Mouse (Mus musculus): Measurements from ENCODE around the gene Gm28374.
"Not testable (repeated sequence)": the region's sequence is repeated elsewhere in the genome, so short reads cannot be mapped to it uniquely, and the experiment has no call there.

Gm28374 gene

DNA sequence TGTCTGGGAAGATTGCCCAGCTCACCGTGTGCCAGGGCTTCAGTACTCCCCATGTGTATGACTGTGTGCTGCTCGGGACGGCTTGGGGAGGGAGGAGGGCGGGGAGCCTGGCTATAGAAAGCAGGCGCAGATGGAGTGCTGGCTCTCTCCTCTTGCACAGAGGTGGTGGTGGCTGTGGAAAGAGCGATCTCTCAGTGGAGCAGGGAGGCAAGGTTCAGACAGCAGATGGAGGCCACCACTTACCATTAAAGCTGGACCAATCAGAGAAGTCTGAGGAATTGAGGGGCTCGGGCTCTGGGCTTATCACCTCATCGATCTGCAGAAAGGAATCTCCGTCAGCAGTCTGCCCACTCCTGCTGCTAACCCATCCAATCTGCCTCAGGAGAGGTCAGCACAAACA is at the start of gene Gm28374:
TSS of gene Gm28374 (minus strand) at position 101 of the 400 bp plus-strand sequence.
- DNase-seq (ENCODE audit: low spot score): no peak

DNA sequence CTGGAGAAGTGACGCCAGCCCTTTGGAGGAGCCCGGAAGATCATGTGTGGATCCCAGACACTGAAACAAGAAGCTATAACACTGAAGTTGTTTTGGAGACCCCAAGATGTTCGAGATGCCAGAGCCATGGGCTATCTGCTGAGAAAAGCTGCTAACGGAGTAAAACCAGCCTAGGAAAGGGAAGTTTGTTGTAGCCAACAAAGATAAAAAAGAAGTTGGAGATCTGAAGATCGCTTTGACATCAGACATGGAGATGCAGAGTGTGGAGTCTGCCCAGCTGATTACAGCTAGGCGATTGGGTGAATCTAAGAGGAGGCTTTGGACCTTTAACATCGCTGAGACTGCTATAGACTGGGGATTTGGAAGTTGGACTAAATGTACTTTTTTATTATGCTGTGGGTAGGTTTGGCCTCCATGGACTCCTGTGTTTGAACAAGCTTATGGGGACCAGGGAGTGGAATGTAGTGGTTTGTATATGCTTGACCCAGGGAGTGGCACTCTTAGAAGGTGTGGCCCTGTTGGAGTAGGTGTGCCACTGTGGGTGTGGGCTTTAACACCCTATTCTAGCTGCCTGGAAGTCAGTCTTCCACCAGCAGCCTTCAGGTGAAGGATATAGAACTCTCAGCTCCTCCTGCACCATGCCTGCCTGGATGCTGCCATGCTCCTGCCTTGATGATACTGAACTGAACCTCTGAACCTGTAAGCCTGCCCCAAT is 48.5 kb upstream of the Gm28374 start:
- DNase-seq (ENCODE audit: low spot score): not testable (repeated sequence)

DNA sequence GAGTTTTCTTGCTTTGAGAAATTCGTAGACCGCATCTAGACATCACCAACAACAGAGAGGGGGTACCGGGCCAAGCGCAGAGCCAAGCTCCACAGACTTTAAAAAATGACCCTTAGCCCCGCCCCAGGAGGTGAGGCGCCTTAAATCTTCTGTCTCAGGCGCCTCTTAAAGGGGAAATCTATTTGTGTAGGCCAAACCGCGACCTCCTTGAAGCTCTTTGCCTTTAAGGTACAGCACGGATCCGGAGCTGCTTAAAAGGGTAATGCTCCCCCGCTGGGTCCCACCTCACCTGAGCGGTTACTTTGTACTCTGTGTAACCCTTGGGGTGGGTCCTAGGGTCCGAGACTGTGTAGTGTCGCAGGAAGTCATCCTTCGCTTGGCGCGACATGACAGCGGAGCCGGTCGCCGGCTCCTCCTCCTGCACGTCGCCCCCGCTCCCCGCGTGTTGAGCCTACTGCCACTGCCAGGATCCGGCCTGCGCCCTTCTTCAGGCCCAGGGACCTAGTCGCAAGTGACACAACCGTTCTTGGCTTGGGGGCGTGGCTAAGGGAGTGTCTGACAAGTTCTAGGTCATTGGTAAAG is 45.8 kb upstream of the Gm28374 start, which contains the start of gene Snx15:
TSS of gene Snx15 (minus strand) at position 545 of the 582 bp plus-strand sequence.
- DNase-seq (ENCODE audit: low spot score): peak; percentile 96

DNA sequence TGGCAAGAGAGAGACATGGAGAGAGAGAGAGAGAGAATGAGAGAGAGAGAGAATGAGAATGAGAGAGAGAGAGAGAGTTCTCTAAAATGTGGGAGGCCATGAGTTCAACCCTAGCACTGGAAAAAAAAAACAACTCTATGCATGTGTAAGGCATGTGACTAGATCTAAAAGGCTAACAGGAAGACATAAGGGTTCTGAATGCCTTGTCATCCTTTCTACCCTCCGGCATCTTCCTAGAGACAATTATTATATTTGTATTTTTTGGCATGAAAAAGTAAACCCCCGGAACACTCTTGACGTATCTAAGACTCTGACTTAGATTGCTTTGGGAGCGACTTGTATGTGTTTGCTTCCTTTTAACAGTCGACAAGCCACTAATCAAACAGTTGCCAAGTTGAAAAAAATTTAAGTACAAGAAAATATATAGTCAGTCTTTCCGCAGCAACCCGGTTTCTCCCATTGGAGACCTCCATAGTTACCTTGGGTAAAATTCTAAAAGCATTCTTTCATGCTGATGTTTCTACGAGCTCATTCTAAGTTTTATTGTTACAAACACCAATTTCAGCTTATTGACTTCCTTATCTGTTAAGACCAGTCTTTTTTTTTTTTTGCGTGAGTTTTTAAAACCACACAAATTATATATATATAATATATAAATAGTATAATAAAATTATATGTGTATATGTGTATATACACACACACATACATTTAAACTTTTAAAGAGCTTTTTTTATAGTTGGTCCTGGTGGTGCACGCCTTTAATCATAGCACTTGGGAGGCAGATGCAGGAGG is 44.9 kb upstream of the Gm28374 start:
- no peak for DNase-seq (ENCODE audit: low spot score)

DNA sequence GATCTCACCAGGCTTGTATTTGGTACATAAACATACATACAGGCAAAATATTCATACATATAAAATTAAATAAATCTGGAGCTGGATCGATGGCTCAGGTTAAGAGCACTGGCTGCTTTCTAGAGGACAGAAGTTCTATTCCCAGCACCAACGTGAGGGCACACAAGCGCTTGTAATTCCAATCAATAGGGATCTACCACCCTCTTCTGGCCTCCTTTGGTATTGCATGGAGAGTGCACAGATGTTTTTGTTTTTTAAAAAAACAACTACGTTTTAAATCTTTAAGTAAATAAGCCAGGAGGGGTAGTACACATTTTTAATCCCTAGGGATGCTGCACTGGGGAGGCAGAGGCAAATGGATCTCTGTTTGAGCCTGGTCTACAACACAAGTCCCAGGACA is 44.2 kb upstream of the Gm28374 start:
- peak; percentile 77 for DNase-seq (ENCODE audit: low spot score)

DNA sequence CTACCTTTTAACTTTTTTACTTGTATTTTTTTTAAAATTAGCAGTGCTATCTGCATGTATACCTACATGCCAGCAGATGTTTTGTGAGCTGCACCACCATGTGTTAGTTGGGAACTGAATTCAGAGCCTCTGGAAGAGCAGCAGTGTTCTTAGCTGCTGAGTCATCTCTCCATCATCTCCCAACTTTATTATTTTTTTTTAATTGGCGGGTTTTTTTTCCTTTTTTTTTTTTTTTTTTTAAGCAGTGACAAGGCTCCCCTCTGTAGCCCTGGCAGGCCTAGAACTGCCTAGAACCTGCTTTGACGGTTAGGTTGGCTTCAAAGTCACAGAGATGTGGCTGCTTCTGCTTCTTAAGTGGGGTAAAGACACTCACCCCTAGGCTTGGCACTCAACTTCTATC is 42.8 kb upstream of the Gm28374 start:
- DNase-seq (ENCODE audit: low spot score): no peak

DNA sequence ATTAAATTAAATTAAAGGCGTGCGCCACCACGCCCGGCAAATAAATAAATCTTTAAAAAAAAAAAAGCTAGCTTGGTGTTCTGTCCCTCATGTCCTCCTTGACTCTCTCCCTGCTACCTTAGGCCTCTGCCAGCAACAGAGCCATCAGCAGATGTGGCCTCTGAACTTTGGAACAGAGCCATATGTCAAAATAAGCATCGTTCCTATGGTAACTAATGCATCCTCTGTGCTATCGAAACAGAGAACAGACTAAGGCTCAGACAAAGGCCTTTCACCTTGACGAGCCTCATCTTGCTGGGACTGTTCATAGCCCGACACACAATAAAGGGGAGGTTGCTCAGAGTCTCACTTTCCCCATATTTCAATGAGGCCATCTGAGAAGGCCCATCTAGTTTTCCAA is 41.3 kb upstream of the Gm28374 start:
- DNase-seq (ENCODE audit: low spot score): no peak

DNA sequence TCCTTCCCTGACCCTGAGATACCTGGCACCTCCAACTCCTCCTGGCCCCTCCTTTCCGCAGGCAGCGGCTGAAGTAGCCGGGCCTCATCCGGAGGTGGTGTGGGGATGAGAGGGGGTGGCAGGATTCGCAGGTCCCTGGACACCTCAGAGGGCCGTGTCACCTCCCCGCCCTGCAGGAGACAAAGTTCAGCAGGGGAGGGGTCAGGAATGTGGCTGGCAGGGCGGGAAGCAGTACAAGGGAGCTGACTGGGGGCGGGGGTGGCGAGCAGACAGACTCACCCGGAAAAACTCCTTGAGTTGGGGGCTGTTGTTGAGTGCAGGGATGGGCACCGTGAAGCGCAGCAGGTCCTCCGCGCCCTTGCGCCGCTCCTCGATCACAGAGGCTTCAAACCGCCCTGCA is 39.7 kb upstream of the Gm28374 start:
- no peak for DNase-seq (ENCODE audit: low spot score)

DNA sequence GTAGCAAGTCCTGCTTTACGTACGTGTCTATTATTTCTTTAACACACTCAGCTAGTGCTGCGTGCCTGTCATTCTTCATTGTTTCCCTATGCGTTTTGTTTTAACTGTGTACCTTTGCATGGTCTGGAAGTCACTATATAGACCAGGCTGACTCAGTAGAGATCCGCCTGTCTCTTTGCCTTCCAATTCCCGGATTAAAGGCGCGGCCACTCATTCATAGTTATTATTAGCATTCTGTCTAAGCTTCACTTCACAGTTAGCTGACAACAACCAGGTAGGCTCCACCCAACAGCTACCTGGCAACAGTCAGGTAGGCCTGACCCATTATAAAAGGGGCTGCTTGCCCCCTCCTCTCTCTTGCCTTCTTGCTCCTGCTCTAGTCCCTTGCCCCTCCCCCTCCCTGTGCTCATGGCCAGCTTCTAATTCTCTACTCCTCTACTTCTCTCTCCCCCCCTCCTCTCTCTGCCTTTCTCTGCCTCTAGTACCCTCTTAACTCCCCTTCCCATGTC is 36.7 kb upstream of the Gm28374 start:
- DNase-seq (ENCODE audit: low spot score): no peak

DNA sequence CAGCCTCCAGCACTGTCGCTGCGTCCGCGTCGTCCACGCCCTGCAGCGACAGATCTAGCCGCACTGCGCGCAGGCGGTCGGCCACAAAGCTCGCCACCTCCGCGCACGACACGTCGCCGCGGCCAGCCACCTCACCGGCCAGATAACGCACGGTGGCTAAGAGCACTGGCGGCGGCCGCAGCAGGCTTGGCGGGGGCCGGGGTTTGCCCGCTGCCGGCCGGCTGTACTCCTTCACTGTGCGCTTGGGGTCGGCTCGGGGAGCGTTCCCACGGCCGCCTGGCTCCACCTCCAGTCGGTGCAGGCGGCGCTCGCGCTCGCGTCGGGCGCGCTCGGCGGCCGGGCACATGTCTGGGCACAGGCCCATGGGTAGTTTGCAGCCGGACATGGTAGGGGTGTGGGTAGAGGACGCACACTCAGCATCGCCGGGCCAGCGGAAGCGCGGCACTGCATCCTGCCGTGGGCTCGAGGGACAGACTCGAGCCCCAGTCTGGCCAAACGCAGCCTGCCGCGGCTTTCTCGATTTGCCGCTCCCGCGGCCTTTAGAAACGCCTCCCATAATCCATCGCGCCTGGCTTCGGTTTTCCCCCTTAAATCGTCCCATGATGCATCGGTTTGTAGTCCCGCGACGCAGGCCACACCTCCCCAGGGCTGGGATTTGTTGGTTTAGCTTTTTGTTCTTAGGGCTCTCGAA is 36.1 kb upstream of the Gm28374 start, which contains the start of gene Sac3d1:
TSS of gene Sac3d1 (minus strand) at position 665 of the 691 bp plus-strand sequence.
- peak; percentile 92 for DNase-seq (ENCODE audit: low spot score)

DNA sequence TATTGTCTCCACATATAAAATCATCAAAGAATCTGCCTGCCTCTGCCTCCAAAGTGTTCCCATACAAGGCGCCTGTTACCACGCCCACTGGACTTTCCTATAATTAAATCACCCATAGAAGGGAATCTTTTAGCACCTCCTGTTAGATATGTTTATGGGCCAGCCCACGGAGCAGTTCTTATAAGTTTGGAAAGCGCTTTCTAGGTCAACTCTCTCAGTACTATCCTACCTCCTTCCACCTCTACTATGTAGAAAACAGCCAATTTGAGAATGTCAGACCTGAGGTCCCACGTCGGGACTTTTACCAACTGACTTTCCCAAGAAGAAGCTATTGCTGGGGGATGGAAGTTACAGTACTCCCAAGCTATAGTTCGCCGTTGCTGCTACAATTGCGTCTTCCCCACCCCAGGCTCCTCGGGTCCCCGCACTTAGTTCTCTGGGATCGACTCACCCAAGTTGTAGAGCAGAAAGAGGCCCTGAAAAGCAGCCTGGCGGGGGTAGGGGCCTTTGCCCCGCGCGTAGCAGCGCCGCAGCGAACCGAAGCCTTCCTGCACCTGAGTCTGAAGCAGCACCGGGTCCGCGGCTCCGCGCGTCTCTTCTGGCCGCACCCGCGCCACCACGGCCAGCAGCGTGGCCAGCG is 35.4 kb upstream of the Gm28374 start:
- no peak for DNase-seq (ENCODE audit: low spot score)

DNA sequence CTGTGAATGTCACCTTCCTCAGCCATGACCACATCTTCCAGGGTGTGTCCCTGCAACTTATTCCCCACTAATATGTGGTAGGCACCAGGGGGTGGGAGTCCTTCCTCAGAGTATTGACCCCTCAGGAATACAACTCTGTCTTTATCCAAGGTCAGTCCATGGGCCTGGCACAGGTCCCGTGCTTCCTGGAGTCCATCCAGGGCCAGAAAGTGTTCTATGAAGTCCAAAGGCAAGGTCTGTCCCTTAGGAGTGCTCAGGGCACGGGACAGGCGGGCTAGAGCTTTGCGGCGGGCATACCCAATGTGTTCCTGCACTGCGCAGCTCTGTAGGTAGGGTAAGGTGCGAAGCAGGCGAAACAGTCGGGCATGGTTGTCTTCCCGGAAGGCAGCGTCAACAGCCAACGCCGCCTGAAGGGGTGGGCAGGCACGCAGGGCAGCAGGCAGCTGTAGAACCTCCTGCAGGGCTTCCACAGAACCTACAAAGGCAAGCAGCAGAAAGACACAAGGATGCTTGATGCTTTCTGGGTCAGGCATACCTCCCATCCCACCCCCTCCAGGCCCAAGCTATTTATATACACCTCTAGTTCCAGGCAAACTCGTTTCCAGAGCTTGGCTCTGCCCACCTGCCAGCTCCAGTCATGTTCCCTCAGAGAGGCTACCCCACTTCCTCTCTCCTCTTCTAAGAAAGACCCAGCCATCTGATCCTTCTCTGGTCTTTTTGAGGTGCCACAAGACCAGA is 34.2 kb upstream of the Gm28374 start:
- DNase-seq (ENCODE audit: low spot score): no peak

DNA sequence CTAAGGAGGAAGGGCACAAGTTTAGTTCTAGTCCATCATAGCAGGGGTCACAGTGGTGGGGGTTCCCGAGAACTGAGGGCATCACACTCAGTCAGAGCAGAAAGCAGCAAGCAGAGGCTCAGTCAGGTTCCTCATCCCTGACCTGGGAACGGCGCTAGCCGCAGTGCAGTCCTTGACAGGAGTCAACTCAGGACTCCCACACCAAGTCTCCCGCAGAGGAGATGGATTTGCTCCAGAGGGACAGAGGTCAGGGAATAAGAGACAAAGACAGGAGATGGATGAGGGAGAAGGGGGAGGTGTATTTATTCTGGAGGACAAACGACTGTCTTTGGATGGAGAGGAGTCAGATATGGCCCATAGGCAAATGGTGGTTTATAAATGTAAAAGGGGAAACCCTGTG is 31.1 kb upstream of the Gm28374 start:
- DNase-seq (ENCODE audit: low spot score): no peak

DNA sequence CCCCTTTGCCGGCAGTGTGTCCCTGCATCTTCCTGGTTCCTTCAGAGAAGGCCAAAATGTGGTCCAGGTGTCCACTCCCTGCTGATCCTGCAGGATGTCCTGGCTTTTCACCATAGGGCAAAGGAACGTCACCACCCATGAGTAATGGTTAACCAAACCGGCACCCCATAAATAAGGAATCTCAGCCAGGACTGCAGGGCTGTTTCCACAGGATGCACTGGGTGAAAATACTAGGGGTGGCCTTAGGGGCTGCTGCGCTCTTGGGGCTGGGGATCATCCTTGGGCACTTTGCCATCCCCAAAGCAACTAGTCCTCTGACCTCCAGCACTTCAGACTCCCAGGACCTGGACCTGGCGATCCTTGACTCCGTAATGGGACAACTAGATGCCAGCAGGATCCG is 23.5 kb upstream of the Gm28374 start, which contains the start of gene Naaladl1:
TSS of gene Naaladl1 (plus strand) at position 197 of the 400 bp plus-strand sequence.
- DNase-seq (ENCODE audit: low spot score): no peak

DNA sequence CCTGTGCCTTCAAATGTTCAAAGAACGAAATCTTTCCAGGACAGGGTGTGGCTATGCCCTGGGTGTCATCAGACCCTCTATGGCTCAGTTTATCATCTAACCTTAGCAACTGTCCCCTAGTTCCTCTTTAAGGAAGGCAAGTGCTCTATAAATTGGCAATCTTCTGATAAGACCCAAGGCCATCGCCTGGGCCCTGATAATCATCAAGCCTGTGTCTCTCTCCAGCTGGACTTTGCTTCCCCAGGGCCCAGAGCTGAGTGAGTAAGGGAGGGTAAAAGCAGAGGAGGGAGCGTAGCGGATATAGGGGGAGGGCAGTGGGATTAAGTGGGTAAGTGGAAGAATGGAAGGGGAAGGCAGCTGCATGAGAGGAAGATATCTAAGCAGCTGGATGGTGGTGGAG is 22.4 kb upstream of the Gm28374 start:
- no peak for DNase-seq (ENCODE audit: low spot score)

DNA sequence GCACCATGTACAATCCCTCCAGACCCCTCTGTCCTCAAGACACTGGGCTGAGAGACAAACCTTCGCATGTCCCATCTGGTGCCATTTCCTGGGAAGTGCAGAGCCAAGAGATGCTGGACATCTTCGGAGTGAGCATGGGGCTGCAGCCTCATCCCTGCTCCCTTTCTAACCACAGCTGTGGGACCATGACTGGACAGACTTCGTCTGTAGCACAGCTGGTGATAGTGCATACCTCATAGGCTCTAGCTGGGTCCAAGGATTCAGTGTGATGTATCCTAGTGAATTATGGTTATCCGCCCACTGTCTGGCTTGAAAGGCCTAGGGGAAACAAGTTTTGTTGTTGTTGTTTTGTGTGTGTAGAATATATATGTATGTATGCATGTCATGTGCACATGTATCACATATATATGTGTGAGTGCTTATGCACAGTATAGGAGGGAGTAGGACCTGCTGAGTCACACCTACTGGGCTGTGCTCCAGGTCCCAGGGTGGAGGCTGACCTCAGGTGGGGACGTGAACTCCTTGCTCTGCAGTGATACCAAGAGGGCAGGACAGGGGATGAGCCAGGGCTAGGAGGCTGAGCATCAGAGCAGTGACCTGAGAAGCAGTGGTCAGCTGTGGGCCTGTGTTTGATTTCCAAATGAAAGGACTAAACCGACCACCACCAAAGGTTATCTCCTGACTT is 20.3 kb upstream of the Gm28374 start:
- DNase-seq (ENCODE audit: low spot score): peak; percentile 49

DNA sequence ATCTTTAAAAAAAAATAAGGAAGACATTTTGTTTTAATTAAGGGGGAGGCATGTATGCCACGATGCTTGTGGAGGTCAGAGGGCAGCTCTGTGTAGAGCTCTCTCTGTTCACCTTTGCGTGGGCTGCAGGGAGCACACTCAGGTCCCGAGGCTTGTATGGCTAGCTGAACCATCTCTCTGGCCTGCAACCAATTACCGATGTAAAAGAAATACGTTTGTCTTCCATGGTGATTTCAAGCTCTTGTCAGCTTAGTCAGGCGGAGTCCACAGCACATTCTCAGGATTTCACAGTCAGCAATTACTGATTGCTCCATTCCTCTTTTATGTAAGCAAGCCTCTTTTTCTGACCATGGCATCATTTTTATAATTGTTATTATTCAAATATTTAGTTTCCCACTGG is 19.1 kb upstream of the Gm28374 start:
- no peak for DNase-seq (ENCODE audit: low spot score)

DNA sequence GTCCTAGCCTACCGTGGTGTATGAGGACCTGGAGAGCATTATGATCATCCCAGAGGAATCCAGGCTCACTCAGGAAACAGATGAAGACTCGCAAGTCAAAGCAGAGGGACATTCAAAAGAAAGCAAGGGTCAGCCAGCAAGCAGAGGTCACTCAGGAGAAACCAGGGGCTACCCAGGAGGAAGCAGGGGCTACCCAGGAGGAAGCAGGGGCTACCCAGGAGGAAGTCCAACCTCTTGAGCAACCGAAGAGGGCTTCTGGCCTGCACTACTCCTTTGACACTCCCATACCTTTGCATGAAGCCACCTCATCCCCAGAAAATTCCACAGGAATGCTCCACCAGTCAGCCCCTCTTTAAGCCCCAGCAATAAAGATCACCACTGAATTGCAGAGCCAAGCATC is 15.8 kb upstream of the Gm28374 start:
- DNase-seq (ENCODE audit: low spot score): no peak

DNA sequence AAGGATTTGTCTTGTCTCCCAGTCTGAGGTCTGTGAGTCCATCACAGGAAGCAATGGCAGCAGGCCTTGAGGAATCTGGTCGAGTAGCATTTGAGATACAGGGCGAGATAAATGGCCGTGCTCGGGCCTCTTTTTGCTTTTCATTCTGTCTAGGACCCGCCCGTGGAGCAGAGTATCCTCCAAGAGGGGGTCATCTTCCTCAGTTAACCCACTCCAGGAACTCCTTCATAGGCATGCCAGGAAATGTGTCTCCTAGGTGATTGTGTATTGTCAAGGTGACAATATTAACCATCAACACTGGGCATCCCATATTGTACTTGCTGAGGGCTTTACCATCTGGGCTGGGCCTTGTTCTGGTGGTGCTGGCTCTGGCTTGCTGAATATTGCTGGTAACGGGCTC is 12.1 kb upstream of the Gm28374 start, which contains the start of gene AC131692.1:
TSS of gene AC131692.1 (plus strand) at position 301 of the 400 bp plus-strand sequence.
- no peak for DNase-seq (ENCODE audit: low spot score)

DNA sequence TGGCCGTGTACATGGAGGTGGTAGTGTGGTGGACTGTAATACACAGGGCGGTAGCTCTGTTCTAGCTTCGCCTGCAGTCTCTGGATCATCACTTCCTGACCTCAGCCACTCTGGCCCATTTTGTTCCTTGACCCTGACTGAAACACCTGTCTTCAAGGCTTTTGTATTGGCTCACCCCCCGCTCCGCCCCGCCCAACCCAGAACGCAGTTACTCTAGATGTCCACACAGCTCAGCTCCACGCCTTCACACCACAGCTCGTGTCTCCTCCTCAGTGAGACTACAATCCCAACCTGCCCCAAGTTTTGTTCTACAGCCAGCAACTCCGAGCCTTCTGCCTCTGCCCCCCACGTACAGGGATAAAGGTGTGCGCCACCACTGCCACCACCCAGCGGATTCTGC is 6.8 kb upstream of the Gm28374 start:
- DNase-seq (ENCODE audit: low spot score): no peak
